Mouse (Mus musculus) stomach, postnatal 0 days (tissue): ENCODE measurements around the gene Elf1. TPM values are rescaled to one million over a fixed set of nuclear protein-coding genes. Genes with fewer than 3 reads are reported as not detected.
"Not testable (repeated sequence)": the region's sequence is repeated elsewhere in the genome, so short reads cannot be mapped to it uniquely, and the experiment has no call there.

ENCODE experiments used
- ATAC-seq: fragments of 200-750 bp; cut with Nextera tagmentation; 2 replicates; pipeline ENCODE4 v1.8.0; 2017; ENCODE audit not compliant: low FRiP score, low TSS enrichment
- DNase-seq: peaks from one replicate; pipeline ENCODE4 v3.0.0-alpha.2; 2016; ENCODE audit warnings: low spot score
- H3K27ac ChIP-seq: fragments of 300-500 bp; sonication (generic); replicated peaks from 2 replicates; pipeline ENCODE4 v1.5.1; 2014; ENCODE audit warnings: mild to moderate bottlenecking, control low read depth
- H3K27me3 ChIP-seq: fragments of 300-500 bp; sonication (generic); 2 replicates; pipeline ENCODE4 v1.6.1; 2014; ENCODE audit warnings: low read length; ENCODE audit not compliant: control insufficient read depth, insufficient read depth
- H3K36me3 ChIP-seq: fragments of 300-500 bp; sonication (generic); 2 replicates; pipeline ENCODE4 v1.6.1; 2014; ENCODE audit warnings: low read length, mixed read lengths; ENCODE audit not compliant: control insufficient read depth, insufficient read depth
- H3K4me1 ChIP-seq: fragments of 300-500 bp; sonication (generic); replicated peaks from 2 replicates; pipeline ENCODE4 v1.6.1; 2014; ENCODE audit warnings: antibody characterized with exemption; ENCODE audit not compliant: control insufficient read depth, insufficient read depth
- H3K4me2 ChIP-seq: fragments of 300-500 bp; sonication (generic); replicated peaks from 2 replicates; pipeline ENCODE4 v1.6.1; 2014; ENCODE audit warnings: low read depth, mild to moderate bottlenecking, control low read depth, moderate library complexity
- H3K4me3 ChIP-seq: fragments of 300-500 bp; sonication (generic); 2 replicates; pipeline ENCODE4 v1.5.1; 2014; ENCODE audit warnings: low read depth, low read length, control low read depth
- H3K9ac ChIP-seq: fragments of 300-500 bp; sonication (generic); 2 replicates; pipeline ENCODE4 v1.6.1; 2014; ENCODE audit warnings: mild to moderate bottlenecking, low read length, control low read depth, mixed read lengths
- H3K9me3 ChIP-seq: fragments of 300-500 bp; sonication (generic); 2 replicates; pipeline ENCODE4 v1.6.1; 2016; ENCODE audit warnings: low read length; ENCODE audit not compliant: control insufficient read depth
- CTCF ChIP-seq: IDR thresholded peaks from 2 replicates; pipeline ENCODE4 v1.5.1; 2016; ENCODE audit warnings: antibody characterized with exemption, low read depth, mild to moderate bottlenecking, moderate library complexity
- EP300 ChIP-seq: optimal IDR thresholded peaks from 2 replicates; pipeline ENCODE3; 2016; ENCODE audit warnings: antibody characterized with exemption
- WGBS: fragments of 180-500 bp; shearing (Covaris S2); extraction: QIAGEN DNeasy Blood & Tissue Kit; methylation state at CpG from one replicate; pipeline ENCODE4 v1.1.7; 2014; 5-methylcytosine and 5-hydroxymethylcytosine counted together
- polyA plus RNA-seq: library from polyadenylated mRNA; unstranded; fragments of >200 nt; fragmentation: Nextera tagmentation; extraction: Ambion mirVana; gene quantifications from 2 replicates; pipeline ENCODE4 v1.2.1, GENCODE M21; 2015

The Elf1 gene
- polyA plus RNA-seq, 1 experiment from 2014 or later = 19.3 TPM

DNA sequence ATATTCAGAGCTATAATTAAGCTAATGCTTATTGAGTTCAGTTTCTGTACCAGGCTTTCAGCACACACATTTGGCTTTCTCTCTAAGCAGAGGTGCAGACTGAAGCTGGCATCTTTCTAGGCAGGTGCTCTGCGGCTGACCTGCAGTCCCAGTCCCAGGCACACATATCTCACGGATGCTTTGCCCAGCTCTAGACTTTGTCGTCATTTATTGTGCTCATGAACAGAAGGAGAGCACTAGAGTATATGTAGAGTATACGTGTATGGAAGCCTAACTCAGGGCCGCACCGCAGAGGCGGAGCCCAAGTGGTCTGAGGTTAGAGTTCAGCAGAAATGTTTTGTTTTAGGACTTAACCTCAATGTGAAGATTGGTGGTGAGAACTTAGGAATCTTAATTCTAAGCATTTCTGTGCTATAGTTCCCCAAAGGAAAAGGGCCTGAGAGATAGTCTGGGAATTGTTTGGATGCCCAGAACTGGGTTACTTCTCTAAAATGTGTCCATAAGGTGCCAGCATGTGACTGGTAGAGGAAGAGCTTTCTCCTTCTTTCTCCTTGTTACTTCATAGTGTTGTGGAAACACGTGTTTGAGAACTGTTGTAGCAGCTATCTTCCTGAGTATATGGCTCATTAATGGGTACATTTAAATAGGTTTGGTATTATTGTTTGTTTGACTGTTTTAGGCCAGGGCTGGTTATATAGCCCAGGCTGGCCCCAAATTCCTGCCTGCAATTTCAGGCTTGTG, 51.2 kb downstream of the Elf1 start:
- TF ChIP-seq EP300 = no peak
- no peak for TF ChIP-seq CTCF
- H3K27ac ChIP-seq = no peak overlapping the region
- H3K9me3 ChIP-seq = no peaks in the 10 kb centered on the region
- no peak overlapping the region for H3K4me2 ChIP-seq
- no peak overlapping the region for H3K9ac ChIP-seq
- H3K4me3 ChIP-seq = no peak overlapping the region
- ATAC-seq (no peak), DNase-seq (no peak)
- H3K36me3 ChIP-seq = peaks cover 2% of the 10 kb centered on the region; the same call in 1 of the 2 replicates
- H3K4me1 ChIP-seq = no peaks in the 10 kb centered on the region
- H3K27me3 ChIP-seq = no peaks in the 10 kb centered on the region
- 75% methylated on average over 8 of the region's 8 CpGs for WGBS

- H3K4me2 ChIP-seq = no peak overlapping the region
- no peaks in the 10 kb centered on the region for H3K27me3 ChIP-seq
- H3K9ac ChIP-seq = no peak overlapping the region
- no peak for TF ChIP-seq EP300
- no peak for TF ChIP-seq CTCF
- WGBS = 76% methylated on average over 1 of the region's 1 CpGs
- 0 out of 2 replicates have a peak overlapping the region, but pooled peaks have one; percentile 20 for H3K27ac ChIP-seq
- H3K4me1 ChIP-seq = no peaks in the 10 kb centered on the region
- ATAC-seq = no peak
- no peak for DNase-seq
- H3K36me3 ChIP-seq = peaks cover 2% of the 10 kb centered on the region; the same call in 1 of the 2 replicates
- no peaks in the 10 kb centered on the region for H3K9me3 ChIP-seq
- no peak overlapping the region for H3K4me3 ChIP-seq
Observed at GRCm38 (mm10) chr14:79533350-79533749, 52.4 kb downstream of the Elf1 start.

DNA sequence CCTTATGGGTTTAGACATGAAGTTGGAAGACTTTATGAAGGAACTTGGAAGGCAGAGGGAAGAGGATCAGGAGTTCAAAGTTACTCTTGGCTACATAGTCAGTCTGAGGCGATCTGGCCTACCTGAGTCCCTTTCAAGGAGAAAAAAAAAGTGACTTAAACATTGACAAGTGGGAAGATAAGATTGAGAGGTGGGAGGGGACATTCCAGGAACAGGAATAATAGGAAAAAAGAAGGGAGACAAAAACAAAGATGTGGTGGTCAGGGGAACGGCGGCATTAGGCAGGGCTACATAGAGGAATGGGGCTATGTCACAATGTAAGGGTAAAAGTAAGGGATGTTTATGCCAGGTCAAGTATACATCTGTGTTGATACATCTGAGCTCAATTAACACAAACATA, 53.2 kb downstream of the Elf1 start:
- H3K27ac ChIP-seq = no peak overlapping the region
- DNase-seq (no peak), ATAC-seq (no peak)
- TF ChIP-seq CTCF = no peak
- TF ChIP-seq EP300 = no peak
- H3K27me3 ChIP-seq = no peaks in the 10 kb centered on the region
- H3K9ac ChIP-seq = no peak overlapping the region
- 56% methylated on average over 3 of the region's 3 CpGs for WGBS
- no peaks in the 10 kb centered on the region for H3K4me1 ChIP-seq
- no peak overlapping the region for H3K4me3 ChIP-seq
- H3K9me3 ChIP-seq = no peaks in the 10 kb centered on the region
- H3K36me3 ChIP-seq = peaks cover 2% of the 10 kb centered on the region; the same call in 1 of the 2 replicates
- no peak overlapping the region for H3K4me2 ChIP-seq

DNA sequence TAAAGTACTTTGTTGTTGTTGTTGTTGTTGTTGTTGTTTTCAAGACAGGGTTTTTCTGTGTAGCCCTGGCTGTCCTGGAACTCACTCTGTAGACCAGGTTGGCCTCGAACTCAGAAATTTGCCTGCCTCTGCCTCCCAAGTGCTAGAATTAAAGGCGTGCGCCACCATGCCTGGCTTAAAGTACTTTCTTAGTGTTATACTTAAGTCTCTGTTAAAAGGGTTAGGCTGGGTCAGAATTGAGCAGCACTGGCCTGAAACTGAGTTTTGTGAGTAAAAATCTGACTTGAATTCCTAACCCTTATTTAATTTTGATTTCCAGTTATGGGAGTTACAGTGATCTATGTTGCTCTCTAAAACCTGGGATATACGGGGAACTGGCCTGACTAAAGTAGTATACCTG, 53.7 kb downstream of the Elf1 start:
- H3K27me3 ChIP-seq, H3K27ac ChIP-seq: not testable (repeated sequence)
- 80% methylated on average over 4 of the region's 4 CpGs for WGBS

DNA sequence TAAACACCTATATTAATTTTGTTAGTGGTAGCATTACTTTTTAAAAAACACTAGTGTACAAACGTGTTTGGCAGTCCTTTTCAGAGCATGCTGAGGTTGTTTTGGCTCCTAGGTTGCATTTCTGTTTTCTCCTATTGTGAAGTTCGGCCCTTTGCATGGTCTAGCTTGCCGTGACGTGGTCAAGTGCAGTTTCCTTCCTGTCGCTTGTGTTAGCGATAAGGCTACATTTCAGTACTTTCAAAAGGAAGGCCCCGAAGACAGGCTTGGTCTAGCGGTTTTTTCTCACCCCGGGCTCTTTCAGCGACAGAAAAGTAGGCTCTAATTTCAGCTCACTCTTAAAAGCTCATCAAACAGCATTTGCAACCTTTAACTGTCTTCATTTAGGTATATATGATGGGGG, 54.3 kb downstream of the Elf1 start:
- no peaks in the 10 kb centered on the region for H3K4me1 ChIP-seq
- WGBS = 53% methylated on average over 10 of the region's 10 CpGs
- TF ChIP-seq CTCF (no peak), EP300 (no peak)

More for the DNA sequence above, 53.7 kb downstream of the Elf1 start:
- not testable (repeated sequence) for H3K9me3 ChIP-seq, H3K36me3 ChIP-seq, DNase-seq, H3K9ac ChIP-seq, H3K4me3 ChIP-seq, H3K4me1 ChIP-seq, H3K4me2 ChIP-seq, ATAC-seq

DNA sequence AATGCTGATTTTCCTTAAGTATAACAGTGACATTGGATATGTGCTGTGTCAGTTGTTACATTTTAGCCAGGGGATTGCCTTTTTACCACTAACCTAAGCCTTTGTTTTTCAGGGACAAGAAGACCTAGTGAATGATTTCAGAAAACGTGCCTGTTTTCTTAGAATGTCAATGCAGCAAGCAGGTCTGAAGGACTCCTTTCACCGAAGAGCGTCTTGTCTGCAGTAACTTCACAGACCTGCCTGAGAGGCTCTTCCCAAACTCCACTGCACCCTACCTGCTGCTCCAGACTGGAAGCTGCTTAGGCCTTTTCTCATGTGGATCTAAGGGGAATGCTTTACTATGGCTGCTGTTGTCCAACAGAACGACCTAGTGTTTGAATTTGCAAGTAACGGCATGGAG, 55.0 kb downstream of the Elf1 start:
- no peak overlapping the region for H3K4me3 ChIP-seq
- no peak for ATAC-seq
- no peaks in the 10 kb centered on the region for H3K4me1 ChIP-seq
- H3K4me2 ChIP-seq = no peak overlapping the region
- no peak for DNase-seq
- WGBS = 67% methylated on average over 5 of the region's 5 CpGs
- H3K9me3 ChIP-seq = no peaks in the 10 kb centered on the region
- peaks cover 2% of the 10 kb centered on the region; the same call in 1 of the 2 replicates for H3K36me3 ChIP-seq
- no peak overlapping the region for H3K9ac ChIP-seq
- H3K27ac ChIP-seq = no peak overlapping the region
- TF ChIP-seq EP300 = no peak
- TF ChIP-seq CTCF = no peak
- H3K27me3 ChIP-seq = no peaks in the 10 kb centered on the region

More for the DNA sequence above, 54.3 kb downstream of the Elf1 start:
- ATAC-seq (no peak), DNase-seq (no peak)
- Histone ChIP-seq H3K27me3 (no peaks in the 10 kb centered on the region), H3K36me3 (peaks cover 2% of the 10 kb centered on the region; the same call in 1 of the 2 replicates), H3K4me3 (no peak overlapping the region), H3K9ac (no peak overlapping the region), H3K4me2 (no peak overlapping the region), H3K9me3 (no peaks in the 10 kb centered on the region), H3K27ac (peak overlapping the region; percentile 49)
